Mouse (Mus musculus) CH12F3 (cell line): ENCODE measurements at regions not wholly inside any gene's neighbourhood (a gene's known extent, or its start where the extent isn't known, plus 50 kb on each side); places are given as distances from the start of the nearest gene placed in this dataset.

Experiments used
- in situ Hi-C: fragments of 300-500 bp; cut with MboI; formaldehyde crosslinking; loops from 2 replicates; pipeline ENCODE4 v1.14.3; 2020; ENCODE audit warnings: low sequenced_read_pairs

- in situ Hi-C loops = no loop called here
Observed at GRCm38 (mm10) chr4:55203731-55204710, 145.8 kb upstream of the Rad23b start.

DNA sequence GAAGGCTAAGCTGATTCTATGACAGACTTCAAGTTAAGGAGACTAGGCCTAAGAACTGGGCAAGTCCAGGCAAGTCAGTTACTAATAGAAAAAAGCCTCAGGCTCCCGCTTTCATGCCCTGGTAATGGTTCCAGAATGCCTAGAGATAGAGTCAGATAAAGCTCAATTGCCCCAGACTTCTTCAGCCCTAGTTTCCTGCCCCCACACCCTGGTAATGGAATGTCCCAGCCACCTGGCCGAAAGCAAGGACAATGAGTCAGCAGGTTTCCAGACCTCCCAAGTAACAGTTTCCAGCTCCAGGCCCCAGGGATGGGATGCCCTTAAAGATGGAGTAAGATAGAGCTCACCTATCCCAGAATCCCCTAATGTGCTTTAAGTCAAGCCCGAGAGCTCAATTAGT, 143.6 kb upstream of the Rad23b start:
- in situ Hi-C loops = no loop called here

DNA sequence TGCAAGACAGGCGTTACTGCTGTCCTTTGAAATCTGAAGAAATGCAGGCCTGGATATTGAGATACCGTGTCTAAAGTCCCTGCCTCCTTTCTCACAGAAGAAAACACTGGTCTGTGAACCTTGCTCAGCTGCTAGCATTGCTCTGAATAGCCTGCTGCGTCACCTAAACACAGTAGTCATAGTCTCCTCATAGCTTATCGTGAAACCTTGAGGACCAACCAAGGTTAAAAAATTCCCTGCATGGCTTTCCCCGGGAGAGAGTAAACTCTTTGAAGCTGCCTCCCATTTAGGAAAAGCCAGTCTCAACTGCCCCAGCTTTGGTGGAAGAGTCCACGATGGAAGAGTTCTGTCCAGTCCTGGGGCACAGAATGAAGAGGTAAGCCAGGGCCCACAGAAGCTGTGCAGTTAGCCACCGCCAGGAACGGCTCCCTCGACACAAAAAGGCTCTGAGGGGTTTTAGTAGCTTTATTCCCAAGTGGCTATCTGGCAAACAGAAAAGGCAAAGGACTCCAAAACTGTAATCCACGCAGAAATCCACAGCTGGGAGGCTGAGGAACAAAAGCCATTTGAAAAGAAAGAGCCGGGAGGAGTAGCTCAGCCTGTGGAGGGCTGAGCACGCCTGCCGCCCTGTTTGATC, 142.0 kb upstream of the Rad23b start:
- in situ Hi-C loops = no loop called here

GRCm38 (mm10) chr4:55208386-55209345, 141.2 kb upstream of the Rad23b start:
- in situ Hi-C loops = no loop called here

- in situ Hi-C loops = no loop called here
Observed at GRCm38 (mm10) chr4:55215425-55216174, 134.2 kb upstream of the Rad23b start.

DNA sequence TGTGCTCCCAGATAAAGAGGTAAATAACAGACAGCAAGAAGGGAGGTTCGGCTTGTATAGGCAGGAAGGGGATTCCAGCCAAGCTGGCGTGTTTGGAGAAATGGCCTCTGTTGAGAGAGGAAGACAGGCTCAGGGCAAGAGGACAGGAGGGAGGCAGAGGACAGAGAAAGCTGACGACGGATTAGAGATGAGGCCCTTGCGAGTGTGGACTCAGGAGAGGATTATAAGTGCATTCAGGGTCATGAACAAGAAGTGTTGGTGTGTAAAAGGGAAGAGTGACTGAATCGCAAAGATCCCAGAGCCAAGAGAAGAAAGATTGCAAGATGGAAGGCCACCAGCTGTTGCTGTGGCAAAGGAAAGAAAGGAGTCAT, 133.7 kb upstream of the Rad23b start:
- in situ Hi-C loops = no loop called here

DNA sequence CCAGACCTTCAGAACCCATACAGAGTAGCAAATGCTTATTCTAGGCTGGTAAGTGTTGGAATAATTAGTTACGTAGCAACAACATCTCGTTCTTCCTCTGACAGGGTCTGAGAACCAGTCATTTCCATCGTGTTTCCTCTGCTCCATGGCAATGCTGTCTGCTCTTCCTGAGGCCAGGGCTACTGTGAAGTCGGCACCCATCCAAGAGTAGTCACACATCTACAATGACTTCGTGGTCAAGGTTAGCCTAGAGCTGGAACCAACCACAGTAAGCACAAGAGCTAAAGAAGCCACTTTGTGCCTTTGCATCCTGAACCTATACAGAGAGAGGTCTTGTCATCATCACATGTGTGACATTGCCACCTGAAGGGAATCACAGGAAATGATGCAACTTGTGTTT, 124.1 kb upstream of the Rad23b start:
- in situ Hi-C loops = loop anchor here (25.0 kb wide), 1 partner anchor 1313 kb away; no protein-coding TSS in a partner anchor

DNA sequence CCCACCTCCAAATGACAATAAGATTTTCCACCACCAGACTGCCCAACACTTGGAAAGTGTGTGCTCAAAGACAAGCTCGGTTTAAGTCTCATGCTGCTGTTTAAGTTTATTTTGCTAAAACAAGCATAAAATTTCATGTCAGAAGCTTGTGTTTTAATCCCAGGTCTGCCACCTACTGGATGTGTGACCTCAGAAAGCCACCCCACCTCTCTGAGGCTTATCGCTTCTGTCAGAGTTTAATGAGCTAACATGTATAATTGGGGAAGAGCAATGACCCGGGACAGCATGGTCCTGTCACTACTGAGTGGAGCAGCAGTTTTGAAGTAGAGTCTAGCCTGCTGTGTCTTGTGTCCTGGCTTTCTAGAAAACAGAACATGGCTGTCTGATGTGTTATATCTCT, 122.4 kb upstream of the Rad23b start:
- in situ Hi-C loops = loop anchor here (25.0 kb wide), 1 partner anchor 1315 kb away; no protein-coding TSS in a partner anchor

GRCm38 (mm10) chr4:55231522-55231921, 118.3 kb upstream of the Rad23b start:
- in situ Hi-C loops = loop anchor here (25.0 kb wide), 1 partner anchor 1319 kb away; no protein-coding TSS in a partner anchor

DNA sequence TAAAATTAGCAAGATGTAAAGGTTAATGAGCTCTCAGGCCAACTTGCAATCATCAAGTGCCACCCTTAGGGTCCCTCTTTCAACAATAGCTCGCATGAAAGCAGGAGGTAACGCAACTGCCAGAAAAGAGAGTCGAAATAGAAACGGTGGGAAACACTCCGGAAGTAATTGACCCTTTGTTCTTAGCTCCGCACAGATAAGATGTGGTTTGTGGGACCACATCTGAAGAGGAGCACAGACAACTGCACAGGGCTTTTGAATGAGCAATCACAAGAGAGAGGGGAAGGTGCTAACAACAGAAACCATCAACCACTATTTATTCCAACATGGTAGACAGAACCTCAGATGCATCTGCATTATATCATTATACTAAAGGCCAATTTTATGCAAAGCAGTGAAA, 112.0 kb upstream of the Rad23b start:
- in situ Hi-C loops = loop anchor here (25.0 kb wide), 1 partner anchor 1326 kb away; no protein-coding TSS in a partner anchor

- in situ Hi-C loops = loop anchor here (25.0 kb wide), 1 partner anchor 1328 kb away; no protein-coding TSS in a partner anchor
Observed at GRCm38 (mm10) chr4:55240450-55240849, 109.4 kb upstream of the Rad23b start.

- in situ Hi-C loops = loop anchor here (25.0 kb wide), 1 partner anchor 1330 kb away; no protein-coding TSS in a partner anchor
Observed at GRCm38 (mm10) chr4:55242331-55242730, 107.5 kb upstream of the Rad23b start.

DNA sequence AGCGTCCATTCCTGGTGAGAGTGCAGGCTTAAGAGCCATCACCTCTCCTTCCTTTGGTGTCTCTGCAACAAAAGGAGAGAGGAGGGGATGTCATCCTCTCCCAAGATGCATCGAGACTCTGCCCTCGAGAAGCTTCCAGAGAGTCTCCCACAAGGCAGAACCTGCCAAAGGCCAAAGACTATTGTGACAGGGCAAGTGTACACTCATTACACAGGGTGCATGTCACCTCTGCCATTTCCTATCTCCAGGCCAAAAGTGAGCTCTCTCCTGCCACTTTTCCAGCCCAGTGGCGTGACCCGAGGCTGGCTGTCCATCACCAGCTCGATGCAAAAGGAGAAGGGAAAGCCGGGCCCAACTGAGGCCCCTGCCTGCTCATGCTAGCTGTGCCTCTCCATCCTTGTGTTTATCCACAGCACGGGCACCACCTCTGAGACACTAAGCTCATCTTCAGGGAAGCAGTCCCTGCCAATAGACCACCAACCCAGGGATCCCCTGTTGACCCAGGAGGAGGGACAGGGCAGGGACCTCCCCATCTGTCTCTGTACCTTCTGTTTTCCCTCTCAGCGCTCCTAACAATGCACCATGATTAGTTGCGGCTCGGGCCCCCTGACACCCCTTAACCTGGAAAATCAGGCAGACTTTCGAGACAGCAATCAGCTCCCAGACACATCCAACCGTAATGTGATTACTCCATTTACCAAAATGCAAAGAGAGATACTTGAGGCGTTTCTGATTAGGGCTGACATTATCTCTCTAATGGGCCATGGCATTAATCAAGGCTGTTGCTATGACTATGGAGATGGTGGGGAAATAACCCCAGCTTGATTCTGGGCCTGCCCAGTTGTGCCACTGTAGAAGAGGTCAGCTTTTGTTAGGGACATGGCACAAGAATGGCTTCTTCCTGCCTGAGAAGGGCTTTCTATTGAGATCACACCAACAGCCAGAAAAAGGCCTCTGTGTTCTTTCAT, 106.5 kb upstream of the Rad23b start:
- in situ Hi-C loops = loop anchor here (25.0 kb wide), 1 partner anchor 1331 kb away; no protein-coding TSS in a partner anchor

DNA sequence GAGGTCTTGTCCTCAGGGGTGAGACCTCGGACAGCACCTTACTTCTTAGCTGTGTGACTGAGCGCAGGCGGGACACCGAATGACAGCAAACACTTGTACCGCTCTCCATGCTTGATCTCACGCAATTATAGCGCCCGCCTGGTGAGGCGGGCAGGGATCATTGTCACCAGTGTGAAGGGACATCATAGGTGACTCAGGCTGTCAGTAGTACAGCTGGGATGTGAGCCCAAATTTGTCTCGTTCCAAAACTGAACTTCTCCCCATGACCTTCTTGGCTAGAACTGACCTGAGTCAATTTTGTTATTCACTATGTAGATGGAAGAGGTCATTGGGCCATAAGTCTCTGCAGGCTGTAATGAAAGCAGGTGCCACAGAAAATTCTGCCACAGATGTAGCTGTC, 104.1 kb upstream of the Rad23b start:
- in situ Hi-C loops = loop anchor here (25.0 kb wide), 1 partner anchor 1333 kb away; no protein-coding TSS in a partner anchor

DNA sequence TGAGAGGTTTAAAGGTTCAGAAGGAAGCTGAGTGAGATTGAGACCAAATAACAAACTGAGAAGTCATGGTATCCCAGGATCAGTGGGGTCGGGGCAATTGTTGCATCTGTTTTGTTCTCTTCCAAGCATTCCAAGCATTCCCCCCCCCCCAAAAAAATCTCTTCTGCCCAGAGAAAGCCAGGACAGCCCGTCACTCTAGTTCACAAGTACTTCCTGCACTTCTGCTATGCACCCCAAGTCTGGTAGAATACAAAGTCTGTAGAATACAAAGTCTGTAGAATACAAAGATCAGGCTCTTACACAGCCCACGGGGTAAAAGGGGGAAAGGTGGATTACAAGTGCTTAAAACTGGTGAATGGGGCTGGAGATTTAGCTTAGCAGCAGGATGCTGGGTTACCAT, 99.5 kb upstream of the Rad23b start:
- in situ Hi-C loops = no loop called here

DNA sequence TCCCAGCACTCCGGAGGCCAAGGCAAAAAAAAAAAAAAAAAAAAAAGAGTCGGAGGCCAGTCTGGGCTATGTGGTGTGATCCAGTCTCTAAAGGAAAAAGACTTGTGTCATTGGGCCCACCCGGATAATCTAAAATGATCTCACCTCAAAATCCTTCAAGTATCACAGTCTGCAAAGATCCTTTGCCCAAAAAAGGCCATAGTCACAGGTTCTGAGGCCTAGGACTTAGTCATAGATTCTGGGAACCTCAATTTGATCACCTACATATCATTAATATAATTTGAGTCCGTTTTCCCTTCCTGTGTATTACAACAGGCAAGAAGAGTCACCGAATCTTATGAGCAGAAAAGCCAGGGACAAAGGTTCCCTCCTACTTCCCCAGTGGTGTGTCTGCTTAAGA, 98.3 kb upstream of the Rad23b start:
- in situ Hi-C loops = no loop called here

- in situ Hi-C loops = no loop called here
Observed at GRCm38 (mm10) chr4:55253769-55254168, 96.1 kb upstream of the Rad23b start.

DNA sequence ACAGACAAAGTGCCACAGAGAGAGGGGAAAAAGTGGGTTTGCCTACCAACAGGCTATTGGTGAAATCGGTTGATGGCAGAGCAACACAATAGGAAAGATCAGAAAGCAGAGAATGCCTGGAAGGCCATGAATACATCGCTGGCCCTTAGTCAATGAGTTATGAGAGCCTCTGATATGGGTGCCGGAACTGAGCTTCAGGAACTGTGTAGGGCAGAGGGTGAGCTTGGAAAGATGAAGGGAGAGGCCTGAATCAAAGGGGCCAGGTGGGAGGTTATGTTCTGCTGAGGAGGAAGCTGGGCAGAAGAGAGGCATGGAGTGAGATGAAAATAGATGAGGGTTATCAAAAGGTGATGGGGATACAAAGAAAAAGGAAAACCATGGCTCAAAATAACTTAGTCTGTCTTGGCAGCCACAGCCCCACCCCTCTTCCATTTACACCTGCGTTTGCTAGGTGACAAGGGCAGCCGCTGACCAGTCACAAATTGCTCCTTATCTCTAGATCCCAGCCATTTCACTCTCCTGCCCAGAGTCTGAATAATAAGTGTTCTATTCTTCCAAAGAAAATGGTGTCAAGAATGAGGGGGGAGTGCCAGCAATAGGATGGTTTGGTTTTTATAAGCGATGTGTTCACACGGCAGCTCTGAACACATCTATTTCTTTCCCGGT, 77.7 kb upstream of the Rad23b start:
- in situ Hi-C loops = no loop called here
